Mouse (Mus musculus): ENCODE data around the gene Oog1.
"Not testable (repeated sequence)": the region's sequence is repeated elsewhere in the genome, so short reads cannot be mapped to it uniquely, and the experiment has no call there.

GRCm38 (mm10) chr12:87602388-87602787 lies at the start of gene Oog1:
- not testable (repeated sequence) for TF ChIP-seq CTCF (IDR thresholded peaks at IDR 0.05; ENCODE audit: extremely low read depth, insufficient read length, insufficient replicate concordance, low read depth, low read length); POLR2A (IDR thresholded peaks at IDR 0.05; ENCODE audit: low read depth, low read length)
